Mouse (Mus musculus) colon, adult 2 months (tissue): ENCODE results near the gene Kif19a. TPM values are rescaled to one million over a fixed set of nuclear protein-coding genes. Genes with fewer than 3 reads are reported as not detected.

Source experiments
- polyA plus RNA-seq: library from polyadenylated mRNA; depleted of rRNA; stranded (reverse); fragments of >200 nt; gene quantifications from 2 replicates; pipeline ENCODE4 v1.2.3, GENCODE M21; 2012; rRNA removed

The Kif19a gene
- 1.3 and 1.8 TPM in 2 replicates for polyA plus RNA-seq

GRCm38 (mm10) chr11:114764820-114765818 lies at the start of gene Kif19a:
Gene Kif19a, plus strand, starts transcription at chr11:114765388.

DNA sequence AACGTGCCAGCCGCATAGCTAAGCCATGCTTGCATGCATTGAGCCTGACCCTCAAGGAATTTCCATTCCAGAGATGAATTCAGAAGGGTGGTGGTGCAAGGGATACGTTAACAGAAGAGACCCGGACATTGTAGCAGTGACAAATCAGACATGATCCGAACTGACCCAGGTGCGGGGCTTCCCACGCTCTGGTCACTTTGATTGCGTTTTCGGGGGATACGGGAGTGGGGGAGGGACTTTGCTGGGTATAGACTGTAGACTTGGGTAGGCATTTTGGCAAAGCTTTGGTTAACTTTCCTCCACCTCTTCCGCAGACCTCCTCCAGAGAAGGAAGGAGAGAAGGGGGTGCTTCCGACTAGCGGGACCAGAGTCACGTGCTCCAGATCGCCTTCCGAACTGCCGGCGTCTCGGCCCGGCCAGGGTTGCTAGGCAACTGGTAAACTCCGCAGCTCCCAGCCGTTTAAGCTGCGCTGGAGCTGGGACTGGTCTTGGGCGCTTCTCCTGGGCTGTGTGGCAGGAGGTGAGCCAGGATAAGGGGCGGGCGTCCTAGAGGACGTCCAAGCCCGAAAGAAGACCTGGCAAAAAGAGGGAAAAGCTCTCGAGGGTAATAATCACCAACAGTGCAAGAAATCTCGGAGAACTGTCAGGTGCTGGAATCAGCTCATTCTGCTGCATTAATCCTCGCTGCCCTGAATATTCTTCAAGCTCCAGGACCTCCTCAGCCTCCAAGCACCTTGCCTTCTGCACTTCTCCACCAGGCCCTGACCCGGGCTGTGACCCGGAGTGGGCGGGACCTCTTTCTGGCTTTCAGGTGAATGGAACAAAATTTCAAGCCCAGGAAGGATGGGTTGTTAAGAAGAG lies 38.0 kb upstream of the Kif19a start, which contains the start of gene Dnaic2:
Gene Dnaic2, plus strand, starts transcription at position 444 of the 861 bp plus-strand sequence.

GRCm38 (mm10) chr11:114795848-114796322 lies 30.7 kb downstream of the Kif19a start, which contains the start of gene Btbd17:
Gene Btbd17, minus strand, starts transcription at chr11:114795945.

GRCm38 (mm10) chr11:114798624-114799023 lies 33.4 kb downstream of the Kif19a start, which contains the start of gene Gpr142:
Gene Gpr142, plus strand, starts transcription at chr11:114798924.

Other genes with a start within 250 kb of the Kif19a start
- 319 and 394 TPM in 2 replicates for gene Rpl38, start 96.9 kb upstream of the Kif19a start, polyA plus RNA-seq
- 28.4 and 28.7 TPM in 2 replicates for gene Ttyh2, start 90.0 kb upstream of the Kif19a start, polyA plus RNA-seq
- 0.73 and 1.0 TPM in 2 replicates for gene Dnaic2, start 38.0 kb upstream of the Kif19a start, polyA plus RNA-seq
- 0.42 and 0.68 TPM in 2 replicates for gene Btbd17, start 30.6 kb downstream of the Kif19a start, polyA plus RNA-seq
- 0.14 TPM in 1 of 2 replicates, not detected in the other for gene Gpr142, start 33.5 kb downstream of the Kif19a start, polyA plus RNA-seq
- 3.5 and 4.7 TPM in 2 replicates for gene Gprc5c, start 85.8 kb downstream of the Kif19a start, polyA plus RNA-seq
- 0.69 and 0.76 TPM in 2 replicates for gene Cd300a, start 124.7 kb downstream of the Kif19a start, polyA plus RNA-seq
- 0.66 and 1.1 TPM in 2 replicates for gene Cd300lb, start 169.0 kb downstream of the Kif19a start, polyA plus RNA-seq
- gene Cd300c, start 203.8 kb downstream of the Kif19a start, polyA plus RNA-seq = not detected in 2 replicates
- gene Cd300ld, start 224.5 kb downstream of the Kif19a start, polyA plus RNA-seq = 0.51 and 0.94 TPM in 2 replicates
- 3.8 and 4.0 TPM in 2 replicates for gene Cd300c2, start 236.5 kb downstream of the Kif19a start, polyA plus RNA-seq